Mouse (Mus musculus) liver, embryonic 16.5 days (tissue): ENCODE data around the gene Gm5737. TPM values are rescaled to one million over a fixed set of nuclear protein-coding genes. Genes with fewer than 3 reads are reported as not detected.

Source experiments
- ATAC-seq: fragments of 200-750 bp; cut with Nextera tagmentation; 2 replicates; pipeline ENCODE4 v1.8.0; 2017; ENCODE audit warnings: low read depth, mild to moderate bottlenecking, moderate number of reproducible peaks, moderate library complexity
- H3K27ac ChIP-seq: fragments of 300-500 bp; sonication (generic); 2 replicates; pipeline ENCODE4 v1.5.1; 2014; ENCODE audit warnings: mild to moderate bottlenecking, low read length
- H3K27me3 ChIP-seq: fragments of 300-500 bp; sonication (generic); 2 replicates; pipeline ENCODE4 v1.6.1; 2014; ENCODE audit warnings: low read depth, low read length, mixed read lengths; ENCODE audit not compliant: control insufficient read depth, insufficient read depth
- H3K36me3 ChIP-seq: fragments of 300-500 bp; sonication (generic); 2 replicates; pipeline ENCODE4 v1.6.1; 2014; ENCODE audit warnings: mild to moderate bottlenecking; ENCODE audit not compliant: control insufficient read depth, insufficient read depth
- H3K4me1 ChIP-seq: fragments of 300-500 bp; sonication (generic); 2 replicates; pipeline ENCODE4 v1.6.1; 2014; ENCODE audit warnings: low read depth, low read length, mixed read lengths; ENCODE audit not compliant: control insufficient read depth
- H3K4me2 ChIP-seq: fragments of 300-500 bp; sonication (generic); 2 replicates; pipeline ENCODE4 v1.6.1; 2014; ENCODE audit warnings: low read depth, low read length, mixed read lengths
- H3K4me3 ChIP-seq: fragments of 300-500 bp; sonication (generic); 2 replicates; pipeline ENCODE4 v1.5.1; 2014; ENCODE audit warnings: low read depth, mild to moderate bottlenecking, low read length
- H3K9ac ChIP-seq: fragments of 300-500 bp; sonication (generic); 2 replicates; pipeline ENCODE4 v1.6.1; 2014; ENCODE audit warnings: low read depth, low read length
- H3K9me3 ChIP-seq: fragments of 300-500 bp; sonication (generic); replicated peaks from 2 replicates; pipeline ENCODE4 v1.6.1; 2016; ENCODE audit warnings: low read length; ENCODE audit not compliant: control insufficient read depth
- WGBS: fragments of 180-500 bp; shearing (Covaris S2); extraction: QIAGEN DNeasy Blood & Tissue Kit; methylation state at CpG from one replicate; pipeline ENCODE4 v1.1.7; 2014; ENCODE audit not compliant: insufficient replicate concordance; 5-methylcytosine and 5-hydroxymethylcytosine counted together
- polyA plus RNA-seq: library from polyadenylated mRNA; unstranded; fragments of >200 nt; fragmentation: Nextera tagmentation; extraction: Ambion mirVana; gene quantifications from 2 replicates; pipeline ENCODE4 v1.2.1, GENCODE M21; 2015

Gene Gm5737
- polyA plus RNA-seq, 1 experiment from 2014 or later: not detected

- H3K9me3 ChIP-seq: no peaks in the 10 kb centered on the region
- no peak for ATAC-seq
- 87% methylated on average over 6 of the region's 6 CpGs for WGBS
- H3K9ac ChIP-seq: peak overlapping the region; percentile 15; the same call in 1 of the 2 replicates
- H3K36me3 ChIP-seq: peaks cover 33% of the 10 kb centered on the region
- H3K27me3 ChIP-seq: no peaks in the 10 kb centered on the region
- peak overlapping the region; percentile 72 for H3K27ac ChIP-seq
- peak overlapping the region; percentile 10 for H3K4me3 ChIP-seq
- peak overlapping the region; percentile 64 for H3K4me2 ChIP-seq
- peaks cover 74% of the 10 kb centered on the region for H3K4me1 ChIP-seq
These were observed 66.1 kb downstream of the Gm5737 start for GRCm38 (mm10) chr7:120878271-120878670.

- no peaks in the 10 kb centered on the region for H3K27me3 ChIP-seq
- H3K36me3 ChIP-seq: peaks cover 42% of the 10 kb centered on the region
- 66% methylated on average over 3 of the region's 3 CpGs for WGBS
- ATAC-seq: peak; percentile 73
- H3K4me3 ChIP-seq: peak overlapping the region; percentile 69
- peaks cover 71% of the 10 kb centered on the region for H3K4me1 ChIP-seq
- H3K9me3 ChIP-seq: no peaks in the 10 kb centered on the region
- peak overlapping the region; percentile 90 for H3K27ac ChIP-seq
- peak overlapping the region; percentile 64 for H3K4me2 ChIP-seq
- peak overlapping the region; percentile 64 for H3K9ac ChIP-seq
These were observed 67.8 kb downstream of the Gm5737 start for GRCm38 (mm10) chr7:120879972-120880371.

GRCm38 (mm10) chr7:120880770-120881169, 68.6 kb downstream of the Gm5737 start:
- Histone ChIP-seq H3K4me3 (peak overlapping the region; percentile 69), H3K9me3 (no peaks in the 10 kb centered on the region), H3K4me1 (peaks cover 64% of the 10 kb centered on the region), H3K27me3 (no peaks in the 10 kb centered on the region), H3K36me3 (peaks cover 49% of the 10 kb centered on the region), H3K27ac (peak overlapping the region; percentile 90), H3K9ac (peak overlapping the region; percentile 64), H3K4me2 (peak overlapping the region; percentile 64)
- 88% methylated on average over 4 of the region's 4 CpGs for WGBS
- ATAC-seq: peak; percentile 65

Other genes with a start within 250 kb of the Gm5737 start
- 119 and 127 TPM in 2 replicates for gene Uqcrc2, start 177.2 kb upstream of the Gm5737 start, polyA plus RNA-seq
- 0.13 TPM in 2 replicates for gene Pdzd9, start 142.0 kb upstream of the Gm5737 start, polyA plus RNA-seq
- gene Mosmo, start 134.7 kb upstream of the Gm5737 start, polyA plus RNA-seq: 2.2 and 2.4 TPM in 2 replicates
- 0.12 and 0.22 TPM in 2 replicates for gene Vwa3a, start 73.0 kb upstream of the Gm5737 start, polyA plus RNA-seq
- 46.5 and 52.1 TPM in 2 replicates for gene Eef2k, start 30.5 kb downstream of the Gm5737 start, polyA plus RNA-seq
- 10.1 and 10.4 TPM in 2 replicates for gene Polr3e, start 105.4 kb downstream of the Gm5737 start, polyA plus RNA-seq
- gene Cdr2, start 169.9 kb downstream of the Gm5737 start, polyA plus RNA-seq: 47.9 and 51.5 TPM in 2 replicates
- gene Mfsd13b, start 170.1 kb downstream of the Gm5737 start, polyA plus RNA-seq: not detected in 2 replicates
- 36.1 and 36.7 TPM in 2 replicates for gene Mettl9, start 222.1 kb downstream of the Gm5737 start, polyA plus RNA-seq